Mouse (Mus musculus): ENCODE measurements at regions not wholly inside any gene's neighbourhood (a gene's known extent, or its start where the extent isn't known, plus 50 kb on each side); places are given as distances from the start of the nearest gene placed in this dataset.

DNA sequence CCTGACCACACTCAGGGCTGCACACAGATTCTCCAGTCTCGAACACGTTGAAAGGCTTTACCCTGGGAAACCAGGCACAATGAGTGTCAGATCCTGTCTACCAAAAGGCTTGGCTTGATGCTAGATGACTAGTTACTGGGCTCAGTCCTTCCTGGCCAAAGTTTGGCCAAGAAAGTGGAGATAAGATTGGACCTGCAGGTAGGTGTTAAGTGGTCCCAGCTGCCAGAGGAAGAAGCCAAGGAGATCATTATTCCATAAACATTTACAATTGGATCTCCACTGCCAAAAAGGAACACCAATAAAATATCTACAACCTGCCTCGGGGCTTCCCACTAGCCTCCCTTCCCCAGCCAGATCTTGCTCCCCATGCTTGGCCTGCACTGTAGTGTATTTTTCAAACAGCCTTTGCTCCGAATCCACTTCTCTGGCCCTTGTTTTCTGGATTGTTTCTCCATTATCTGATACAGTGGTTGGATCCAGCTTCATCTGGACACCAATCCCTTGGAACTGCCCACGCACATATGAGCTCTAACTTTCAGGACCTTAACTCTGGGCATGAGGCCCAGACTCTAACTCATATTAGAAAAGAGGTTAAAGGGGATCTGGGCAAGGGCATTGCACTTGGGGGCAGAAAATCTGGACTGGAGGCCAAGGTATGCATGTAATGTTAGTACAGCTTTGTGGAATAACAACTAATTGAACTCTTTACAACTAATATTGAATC, 345.3 kb upstream of the Intu start:
- TF ChIP-seq CTCF (IDR thresholded peaks at IDR 0.05; ENCODE audit: control insufficient read depth, insufficient read depth, insufficient read length): no peak
- no peak for TF ChIP-seq MYOD1 (IDR thresholded peaks at IDR 0.05; ENCODE audit: control insufficient read depth, insufficient read length, low read depth)
- no peak for TF ChIP-seq MYOG (IDR thresholded peaks at IDR 0.05; ENCODE audit: control insufficient read depth, extremely low read depth, insufficient read length)
- no peak for TF ChIP-seq USF1 (IDR thresholded peaks at IDR 0.05; ENCODE audit: low read depth)
- no peak for TF ChIP-seq CEBPB (IDR thresholded peaks at IDR 0.05; ENCODE audit: low read depth)
- no peak for TF ChIP-seq MAX (IDR thresholded peaks at IDR 0.05)
- TF ChIP-seq FOSL1 (IDR thresholded peaks at IDR 0.05; ENCODE audit: insufficient read depth, low read length, poor library complexity, severe bottlenecking): no peak

All from C2C12 (cell line).